Mouse (Mus musculus): ENCODE data around the gene Rftn1.

GRCm38 (mm10) chr17:50236702-50237435, 46.4 kb upstream of the Rftn1 start:
- no peak for TF ChIP-seq CTCF (conservative IDR thresholded peaks at IDR 0.05; ENCODE audit: insufficient read depth, insufficient read length, low read depth, low read length)
- TF ChIP-seq POLR2A (IDR thresholded peaks at IDR 0.05; ENCODE audit: low read depth, low read length) = no peak
